Mouse (Mus musculus): ENCODE measurements at regions not wholly inside any gene's neighbourhood (a gene's known extent, or its start where the extent isn't known, plus 50 kb on each side); places are given as distances from the start of the nearest gene placed in this dataset.
A peak's percentile ranks its signal among the peaks of the same experiment; 100 is the strongest.

DNA sequence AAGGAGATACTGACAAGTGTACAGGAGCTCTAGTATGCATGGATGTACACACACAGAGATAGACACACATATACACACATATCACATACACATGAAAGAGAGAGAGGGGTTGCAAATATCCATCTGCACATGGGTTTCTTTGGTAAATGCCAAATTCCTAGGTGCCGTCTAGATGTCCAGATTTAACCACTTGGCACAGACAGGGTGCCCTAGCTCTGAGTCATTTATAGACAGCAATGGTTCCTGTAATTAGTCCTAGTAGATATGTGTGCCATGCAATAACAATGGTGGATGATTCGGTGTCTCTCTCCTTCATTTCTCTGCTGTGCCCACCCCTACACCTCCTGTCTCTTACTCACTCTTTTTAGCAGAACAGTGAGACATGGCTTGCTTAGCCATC is 389.7 kb downstream of the Cd83 start:
- TF ChIP-seq CTCF (IDR thresholded peaks at IDR 0.05) = no peak
- no peak for DNase-seq
- H3K27ac ChIP-seq = no peak overlapping the region
- intact Hi-C loops (cut with DNase I) = no loop called here
- no peak overlapping the region for H3K4me3 ChIP-seq

- no peak overlapping the region for H3K27ac ChIP-seq
- intact Hi-C loops (cut with DNase I) = no loop called here
- H3K4me3 ChIP-seq = no peak overlapping the region
- no peak for DNase-seq
- TF ChIP-seq CTCF (IDR thresholded peaks at IDR 0.05) = no peak
These were observed 390.9 kb downstream of the Cd83 start for GRCm38 (mm10) chr13:44175300-44176036.

DNA sequence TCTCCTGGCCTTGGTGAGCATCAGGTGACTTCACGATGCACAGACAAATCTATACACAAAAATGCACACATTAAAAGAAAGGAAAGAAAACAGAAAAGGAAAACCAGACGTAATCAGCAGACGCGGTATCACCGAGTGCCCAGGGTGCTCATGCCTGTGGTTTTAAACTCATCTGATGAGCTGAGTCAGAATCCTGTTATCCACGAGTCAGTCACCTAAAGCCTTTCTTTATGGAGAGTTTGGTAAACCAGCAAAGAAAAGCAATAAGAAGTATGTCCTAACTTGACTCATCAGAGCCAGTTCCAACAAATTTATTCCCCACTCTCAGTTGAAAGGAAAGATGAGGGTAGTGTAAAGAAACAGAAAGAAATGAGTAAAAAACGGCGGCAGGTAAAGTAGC is 391.5 kb downstream of the Cd83 start:
- Histone ChIP-seq H3K27ac (no peak overlapping the region), H3K4me3 (no peak overlapping the region)
- intact Hi-C loops (cut with DNase I) = no loop called here
- TF ChIP-seq CTCF (IDR thresholded peaks at IDR 0.05) = no peak
- DNase-seq = no peak

DNA sequence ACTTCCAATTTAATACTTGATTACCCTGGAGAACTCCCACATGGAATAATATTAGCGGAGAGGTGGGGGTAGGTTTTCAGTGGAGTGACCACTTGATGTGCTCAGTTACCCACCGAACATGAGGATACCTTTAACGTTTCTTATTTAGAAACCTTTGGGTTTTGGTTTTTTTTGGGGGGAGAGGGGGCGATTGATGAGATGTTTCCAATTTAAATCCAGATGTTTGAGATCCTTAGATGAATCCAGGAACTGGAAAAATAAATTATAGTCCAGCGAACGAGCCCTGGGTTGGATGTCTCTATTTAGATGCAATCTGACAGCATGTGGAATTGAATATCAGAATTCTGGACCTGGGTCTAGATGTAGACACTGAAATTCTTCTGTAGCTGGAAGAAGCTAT is 393.4 kb downstream of the Cd83 start:
- TF ChIP-seq CTCF (IDR thresholded peaks at IDR 0.05) = no peak
- no peak overlapping the region for H3K27ac ChIP-seq
- no peak overlapping the region for H3K4me3 ChIP-seq
- intact Hi-C loops (cut with DNase I) = no loop called here
- DNase-seq = no peak

DNA sequence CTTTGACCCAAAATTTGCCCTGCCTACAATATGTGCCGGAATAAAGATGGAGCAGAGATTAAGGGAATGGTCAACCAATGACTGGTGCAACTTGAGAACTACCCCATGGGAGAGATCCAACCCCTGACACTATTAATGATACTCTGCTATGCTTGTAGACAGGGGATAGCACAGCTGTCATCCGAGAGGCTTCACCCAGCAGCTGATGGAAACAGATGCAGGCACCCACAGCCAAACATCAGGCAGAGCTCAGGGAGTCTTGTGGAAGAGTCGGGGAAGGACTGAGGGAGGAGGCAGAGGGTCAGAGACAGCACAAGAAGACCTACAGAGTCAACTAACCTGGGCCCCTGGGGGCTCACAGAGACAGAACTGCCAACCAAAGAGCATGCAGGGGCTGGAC is 395.8 kb downstream of the Cd83 start:
- no peak overlapping the region for H3K4me3 ChIP-seq
- no peak overlapping the region for H3K27ac ChIP-seq
- no peak for TF ChIP-seq CTCF (IDR thresholded peaks at IDR 0.05)
- DNase-seq = peak; percentile 60
- intact Hi-C loops (cut with DNase I) = no loop called here

DNA sequence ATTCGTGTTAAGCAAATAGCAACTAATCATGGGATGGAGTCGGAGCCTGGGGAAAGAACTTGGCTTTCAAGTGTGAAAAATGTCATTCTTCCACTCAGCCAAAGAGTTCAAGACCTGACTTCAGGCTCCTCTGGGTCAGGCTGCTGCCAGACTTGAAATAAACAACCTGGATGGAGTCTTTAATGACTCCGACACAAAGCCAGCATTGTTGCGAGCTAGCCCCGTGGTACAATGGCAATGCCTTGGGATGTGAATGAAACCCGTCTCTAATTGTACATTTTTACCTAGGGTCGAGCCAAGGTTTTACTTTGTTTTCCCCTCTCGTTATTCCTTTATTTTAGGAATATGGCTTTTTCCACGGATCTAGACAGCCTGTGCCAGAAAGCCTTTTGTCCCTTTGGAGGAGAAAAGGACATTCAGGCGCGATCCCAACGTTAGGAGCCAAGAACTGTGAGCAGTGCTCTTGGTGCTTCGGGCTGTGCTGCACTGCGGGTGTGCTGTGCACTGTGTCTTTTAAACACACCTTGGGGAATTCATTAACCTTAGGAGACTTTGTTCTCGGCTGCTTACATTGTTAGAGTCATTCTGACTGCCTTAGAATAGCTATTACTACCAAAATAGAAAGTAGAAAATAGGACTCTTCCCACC is 398.1 kb downstream of the Cd83 start:
- intact Hi-C loops (cut with DNase I) = no loop called here
- peak overlapping the region; percentile 53 for H3K27ac ChIP-seq
- H3K4me3 ChIP-seq = peak overlapping the region; percentile 43
- no peak for TF ChIP-seq CTCF (IDR thresholded peaks at IDR 0.05)
- DNase-seq = peak; percentile 53

DNA sequence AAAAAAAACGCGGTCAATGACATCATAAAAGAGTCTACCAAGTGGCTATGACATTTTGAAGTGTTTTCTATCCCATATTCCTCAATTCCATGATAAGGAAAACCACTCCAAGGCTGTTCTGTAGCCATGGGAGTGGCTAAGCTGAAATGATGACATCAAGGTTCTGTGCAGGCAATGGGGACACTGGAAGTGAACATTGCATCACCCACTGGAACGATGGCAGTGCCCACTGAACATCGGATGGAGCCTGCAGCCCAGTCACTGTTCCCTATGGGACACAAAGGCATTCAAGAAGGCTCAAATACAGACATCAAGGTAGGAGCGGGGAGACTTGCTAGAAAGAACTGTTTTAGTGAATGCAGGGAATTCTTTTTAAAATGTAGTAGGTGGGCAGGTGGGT is 410.8 kb downstream of the Cd83 start:
- intact Hi-C loops (cut with DNase I) = no loop called here
- TF ChIP-seq CTCF (IDR thresholded peaks at IDR 0.05) = no peak
- no peak overlapping the region for H3K4me3 ChIP-seq
- no peak overlapping the region for H3K27ac ChIP-seq
- no peak for DNase-seq

DNA sequence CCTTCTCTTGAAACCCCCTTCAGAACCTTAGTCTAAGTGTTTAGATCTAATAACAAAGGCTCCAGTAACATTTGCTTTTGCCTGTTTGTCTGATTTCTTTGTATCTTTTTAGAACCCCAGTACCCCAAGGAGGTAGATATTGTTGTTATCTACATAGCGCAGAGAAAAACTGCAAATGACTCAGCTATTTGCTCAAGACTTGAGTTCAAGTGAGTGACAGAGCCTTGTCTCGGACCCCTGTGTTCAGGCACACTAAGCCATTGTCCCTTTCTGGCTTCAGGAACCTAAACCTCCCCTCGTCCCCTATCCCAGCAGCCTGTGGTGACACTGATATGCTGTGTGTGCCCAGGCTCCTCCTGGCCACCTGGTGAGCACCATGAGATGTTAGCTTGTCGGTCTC is 421.5 kb downstream of the Cd83 start:
- TF ChIP-seq CTCF (IDR thresholded peaks at IDR 0.05) = no peak
- intact Hi-C loops (cut with DNase I) = no loop called here
- no peak for DNase-seq
- H3K27ac ChIP-seq = no peak overlapping the region
- H3K4me3 ChIP-seq = no peak overlapping the region

GRCm38 (mm10) chr13:44206448-44206847 is 421.9 kb downstream of the Cd83 start:
- Histone ChIP-seq H3K27ac (no peak overlapping the region), H3K4me3 (no peak overlapping the region)
- no peak for DNase-seq
- intact Hi-C loops (cut with DNase I) = no loop called here
- TF ChIP-seq CTCF (IDR thresholded peaks at IDR 0.05) = no peak

DNA sequence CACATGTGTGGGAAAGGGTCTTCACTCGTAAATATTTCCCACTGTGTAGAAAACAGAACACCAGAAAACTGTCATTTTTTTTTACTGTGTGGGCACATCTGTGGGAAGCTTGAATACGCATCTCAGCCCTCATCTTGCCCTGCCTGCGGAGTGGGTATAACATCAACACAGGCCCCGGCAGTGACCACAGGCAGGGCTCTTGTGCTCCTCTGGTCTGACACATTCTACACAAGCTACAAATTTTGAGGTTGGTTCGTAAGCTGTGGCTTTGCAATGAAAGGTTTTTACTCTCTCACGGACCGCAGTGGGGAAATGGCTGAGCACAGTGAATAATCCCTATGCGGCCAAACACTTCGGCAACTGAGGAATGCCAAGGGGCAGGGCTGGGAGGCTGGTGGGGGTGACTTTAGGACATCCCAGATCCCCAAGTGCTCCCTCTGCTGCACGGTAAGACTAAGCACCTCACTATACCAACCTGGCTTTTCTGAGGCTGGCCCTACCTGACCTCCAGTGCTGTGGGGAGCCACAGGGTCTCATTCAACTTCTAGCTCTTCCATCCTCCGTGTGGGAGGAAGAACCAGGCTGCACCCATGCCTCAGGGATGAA is 422.9 kb downstream of the Cd83 start:
- no peak overlapping the region for H3K4me3 ChIP-seq
- TF ChIP-seq CTCF (IDR thresholded peaks at IDR 0.05) = peak; percentile 15; the same call in 1 of the 2 replicates
- intact Hi-C loops (cut with DNase I) = no loop called here
- no peak for DNase-seq
- H3K27ac ChIP-seq = no peak overlapping the region

GRCm38 (mm10) chr13:44209036-44209435 is 424.5 kb downstream of the Cd83 start:
- Histone ChIP-seq H3K4me3 (peak overlapping the region; percentile 55), H3K27ac (no peak overlapping the region)
- DNase-seq = no peak
- no peak; the same call in 1 of the 2 replicates for TF ChIP-seq CTCF (IDR thresholded peaks at IDR 0.05)
- intact Hi-C loops (cut with DNase I) = no loop called here

DNA sequence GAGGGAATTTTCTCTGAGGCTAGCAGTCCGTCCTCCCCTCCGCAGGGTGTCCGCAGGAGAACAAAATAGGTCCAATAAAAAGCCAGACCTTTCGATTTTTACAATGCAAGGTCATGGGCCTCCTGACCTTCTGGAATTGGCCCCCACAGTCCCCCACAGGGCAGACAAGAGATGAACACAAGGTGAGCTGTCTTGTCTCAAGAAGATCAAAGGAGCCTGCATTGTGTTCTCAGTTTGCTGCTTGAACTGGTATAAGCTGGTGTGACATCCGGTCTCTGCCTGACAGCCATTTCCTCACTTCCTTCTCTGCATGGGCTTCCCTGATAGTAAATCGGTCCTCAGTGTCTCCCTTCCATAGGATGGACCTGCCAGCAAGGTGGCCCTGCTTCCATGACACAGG is 425.5 kb downstream of the Cd83 start:
- no peak for DNase-seq
- H3K27ac ChIP-seq = no peak overlapping the region
- intact Hi-C loops (cut with DNase I) = no loop called here
- H3K4me3 ChIP-seq = no peak overlapping the region
- no peak for TF ChIP-seq CTCF (IDR thresholded peaks at IDR 0.05)

GRCm38 (mm10) chr13:44212356-44212755 is 427.8 kb downstream of the Cd83 start:
- H3K27ac ChIP-seq = no peak overlapping the region
- intact Hi-C loops (cut with DNase I) = no loop called here
- no peak for DNase-seq
- H3K4me3 ChIP-seq = no peak overlapping the region
- no peak for TF ChIP-seq CTCF (IDR thresholded peaks at IDR 0.05)
